Mouse (Mus musculus): ENCODE results near the gene Paqr6. TPM values are rescaled to one million over a fixed set of nuclear protein-coding genes. Genes with fewer than 3 reads are reported as not detected.
"Not testable (repeated sequence)": the region's sequence is repeated elsewhere in the genome, so short reads cannot be mapped to it uniquely, and the experiment has no call there.

Paqr6 gene
- total RNA-seq, 2 experiments from 2014 or later: 8.1 to 9.4 TPM

GRCm38 (mm10) chr3:88365705-88366361 lies 1.4 kb downstream of the Paqr6 start:
- DNase-seq (ENCODE audit: low spot score in 2 of 2): no peak

GRCm38 (mm10) chr3:88366830-88367428 lies 2.5 kb downstream of the Paqr6 start:
- DNase-seq (ENCODE audit: low spot score in 2 of 2): peak in 1 of 2 experiments; percentile 43

- DNase-seq (ENCODE audit: low spot score in 2 of 2): not testable (repeated sequence)
Observed at GRCm38 (mm10) chr3:88367517-88367916, 3.1 kb downstream of the Paqr6 start.

GRCm38 (mm10) chr3:88368511-88368910 lies 4.1 kb downstream of the Paqr6 start:
- DNase-seq (ENCODE audit: low spot score in 2 of 2): not testable (repeated sequence)

- not testable (repeated sequence) for DNase-seq (ENCODE audit: low spot score in 2 of 2)
Observed at GRCm38 (mm10) chr3:88372643-88373042, 8.3 kb downstream of the Paqr6 start, which contains the start of gene Bglap3. Bglap3 (minus strand) TSS chr3:88372743.

GRCm38 (mm10) chr3:88375750-88376626 lies 11.6 kb downstream of the Paqr6 start:
- not testable (repeated sequence) for DNase-seq (ENCODE audit: low spot score in 2 of 2)

GRCm38 (mm10) chr3:88376644-88377043 lies 12.3 kb downstream of the Paqr6 start:
- not testable (repeated sequence) for DNase-seq (ENCODE audit: low spot score in 2 of 2)

- not testable (repeated sequence) for DNase-seq (ENCODE audit: low spot score in 2 of 2)
Observed at GRCm38 (mm10) chr3:88378599-88378998, 14.2 kb downstream of the Paqr6 start, which contains the start of gene Bglap2. Bglap2 (minus strand) TSS chr3:88378699.

GRCm38 (mm10) chr3:88381389-88382315 lies 17.3 kb downstream of the Paqr6 start:
- not testable (repeated sequence) for DNase-seq (ENCODE audit: low spot score in 2 of 2)

GRCm38 (mm10) chr3:88382383-88382782 lies 18.0 kb downstream of the Paqr6 start:
- DNase-seq (ENCODE audit: low spot score in 2 of 2): not testable (repeated sequence)

GRCm38 (mm10) chr3:88384364-88384763 lies 20.0 kb downstream of the Paqr6 start, which contains the start of gene Bglap:
Bglap (minus strand) TSS chr3:88384464.
- no peak for DNase-seq (ENCODE audit: low spot score in 2 of 2)

- DNase-seq (ENCODE audit: low spot score in 2 of 2): no peak
Observed at GRCm38 (mm10) chr3:88393776-88394375, 29.5 kb downstream of the Paqr6 start.

- DNase-seq (ENCODE audit: low spot score in 2 of 2): no peak
Observed at GRCm38 (mm10) chr3:88395288-88395687, 30.9 kb downstream of the Paqr6 start.

GRCm38 (mm10) chr3:88395742-88396141 lies 31.4 kb downstream of the Paqr6 start:
- no peak for DNase-seq (ENCODE audit: low spot score in 2 of 2)

- no peak for DNase-seq (ENCODE audit: low spot score in 2 of 2)
Observed at GRCm38 (mm10) chr3:88398666-88399065, 34.3 kb downstream of the Paqr6 start.

- no peak for DNase-seq (ENCODE audit: low spot score in 2 of 2)
Observed at GRCm38 (mm10) chr3:88403522-88404230, 39.3 kb downstream of the Paqr6 start.

GRCm38 (mm10) chr3:88407090-88407489 lies 42.7 kb downstream of the Paqr6 start:
- DNase-seq (ENCODE audit: low spot score in 2 of 2): peak; percentile 60 to 83

GRCm38 (mm10) chr3:88407529-88407928 lies 43.1 kb downstream of the Paqr6 start:
- no peak for DNase-seq (ENCODE audit: low spot score in 2 of 2)

GRCm38 (mm10) chr3:88408953-88409352 lies 44.6 kb downstream of the Paqr6 start:
- no peak for DNase-seq (ENCODE audit: low spot score in 2 of 2)

Measured in layer of hippocampus, postnatal 14 days (tissue).